In genomic region chr5:52467841-52468240, GRCm38 (mm10) we compare ENCODE assay signal across 15 mouse cellular contexts. TPM values are rescaled to one million over a fixed set of nuclear protein-coding genes. Genes with fewer than 3 reads are reported as not detected.
"Had no signal": no experiment of that assay in that cellular context is flagged by ENCODE, and none has a peak within 500 bp of the region (broad histone marks: within the 10 kb centered on the region; RNA-seq: fewer than 3 reads in every experiment).

No protein-coding gene starts in this region.

- H3K27me3 ChIP-seq: neural tube, embryonic 12.5 days; stomach, embryonic 15.5 days had no signal

- H3K4me3 ChIP-seq: lung, embryonic 15.5 days; megakaryocyte, embryonic 14.5 days; midbrain, embryonic 13.5 days; midbrain, embryonic 15.5 days; neural tube, embryonic 12.5 days; stomach, embryonic 15.5 days had no signal

- DNase-seq: lung, adult 2 months; lung, postnatal 14 days; lung, postnatal 36 days; right cerebral cortex, postnatal 14 days; thymus, adult 2 months; thymus, postnatal 25 days; thymus, postnatal 4 days had no signal

- H3K27ac ChIP-seq: lung, embryonic 15.5 days; macrophage; midbrain, embryonic 13.5 days; midbrain, embryonic 15.5 days; neural tube, embryonic 12.5 days; stomach, embryonic 15.5 days; stomach, postnatal 0 days had no signal

- H3K4me1 ChIP-seq: stomach, embryonic 15.5 days had no signal

- H3K36me3 ChIP-seq: lung, embryonic 15.5 days; midbrain, embryonic 13.5 days; midbrain, embryonic 15.5 days; neural tube, embryonic 12.5 days; stomach, embryonic 15.5 days had no signal

RNA-seq across cellular contexts. Expression of gene Ccdc149, which starts 3.5 kb away (rescaled TPM):
- polyA plus RNA-seq: macrophage had no signal
